Mouse (Mus musculus) urinary bladder, adult 18-20 months (tissue): ENCODE measurements around the gene Arid3c.
"Not testable (repeated sequence)": the region's sequence is repeated elsewhere in the genome, so short reads cannot be mapped to it uniquely, and the experiment has no call there.

Source experiments
- DNase-seq, 2 experiments: peaks; one replicate each; pipeline ENCODE4 v3.0.0; 2022; ENCODE audit warnings: low spot score in 2 of 2, mixed read lengths in 2 of 2

The Arid3c gene

GRCm38 (mm10) chr4:41705922-41706754, 24.8 kb downstream of the Arid3c start:
- DNase-seq, result no peak

- DNase-seq, result no peak
Measured at GRCm38 (mm10) chr4:41704651-41705050, 26.3 kb downstream of the Arid3c start.

- not testable (repeated sequence) for DNase-seq
Measured at GRCm38 (mm10) chr4:41702226-41702625, 28.7 kb downstream of the Arid3c start.

- not testable (repeated sequence) for DNase-seq
Measured at GRCm38 (mm10) chr4:41700224-41700623, 30.7 kb downstream of the Arid3c start.

- DNase-seq, result not testable (repeated sequence)
Measured at GRCm38 (mm10) chr4:41699783-41700182, 31.2 kb downstream of the Arid3c start, which contains the start of gene Il11ra1. Gene Il11ra1 (plus strand): TSS chr4:41699989.

GRCm38 (mm10) chr4:41698421-41699016, 32.4 kb downstream of the Arid3c start:
- not testable (repeated sequence) for DNase-seq

- peak; percentile 65 to 84 for DNase-seq
Measured at GRCm38 (mm10) chr4:41696930-41697841, 33.8 kb downstream of the Arid3c start, which contains the start of gene Cntfr. Gene Cntfr (minus strand): TSS chr4:41697089.

GRCm38 (mm10) chr4:41696452-41696851, 34.5 kb downstream of the Arid3c start:
- DNase-seq, result not testable (repeated sequence)

GRCm38 (mm10) chr4:41695800-41696199, 35.1 kb downstream of the Arid3c start:
- DNase-seq, result not testable (repeated sequence)

- not testable (repeated sequence) for DNase-seq
Measured at GRCm38 (mm10) chr4:41693511-41693910, 37.4 kb downstream of the Arid3c start.

- not testable (repeated sequence) for DNase-seq
Measured at GRCm38 (mm10) chr4:41690014-41690413, 40.9 kb downstream of the Arid3c start.

- DNase-seq, result not testable (repeated sequence)
Measured at GRCm38 (mm10) chr4:41688562-41688961, 42.4 kb downstream of the Arid3c start.

- DNase-seq, result not testable (repeated sequence)
Measured at GRCm38 (mm10) chr4:41685882-41686492, 45.0 kb downstream of the Arid3c start.

- DNase-seq, result not testable (repeated sequence)
Measured at GRCm38 (mm10) chr4:41684931-41685453, 46.0 kb downstream of the Arid3c start.

GRCm38 (mm10) chr4:41684131-41684930, 46.6 kb downstream of the Arid3c start:
- not testable (repeated sequence) for DNase-seq

- DNase-seq, result not testable (repeated sequence)
Measured at GRCm38 (mm10) chr4:41683303-41683702, 47.6 kb downstream of the Arid3c start.

- no peak for DNase-seq
Measured at GRCm38 (mm10) chr4:41682789-41683188, 48.2 kb downstream of the Arid3c start.

GRCm38 (mm10) chr4:41681947-41682346, 49.0 kb downstream of the Arid3c start:
- DNase-seq, result no peak

GRCm38 (mm10) chr4:41681176-41681575, 49.8 kb downstream of the Arid3c start:
- DNase-seq, result no peak

GRCm38 (mm10) chr4:41679291-41679690, 51.7 kb downstream of the Arid3c start:
- no peak for DNase-seq
